Mouse (Mus musculus): ENCODE measurements around the gene Fgfr2. TPM values are rescaled to one million over a fixed set of nuclear protein-coding genes. Genes with fewer than 3 reads are reported as not detected.

Fgfr2 gene
- total RNA-seq, 1 experiment: 37.5 TPM

DNA sequence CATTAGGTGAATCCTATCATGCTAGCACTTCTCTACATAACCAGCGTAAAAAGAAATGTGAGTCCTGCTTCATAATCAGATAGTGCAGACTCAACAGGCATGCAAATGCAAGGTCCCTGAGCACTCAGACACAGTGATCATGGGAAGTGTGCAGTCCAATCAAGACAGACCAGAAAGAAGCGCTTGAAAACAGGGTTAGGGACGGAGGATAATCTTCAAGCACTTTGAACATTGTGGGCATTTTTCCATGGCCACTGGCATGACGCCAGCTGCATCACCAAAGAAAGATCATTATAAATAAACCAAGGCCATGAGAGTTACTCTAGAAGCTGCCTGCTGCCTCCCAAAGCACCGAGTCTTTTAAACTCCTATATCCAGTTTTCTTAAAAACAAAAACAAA, 2923.8 kb downstream of the Fgfr2 start:
- Histone ChIP-seq H3K9me3 (ENCODE audit: control insufficient read depth, insufficient read depth, low read depth, low read length) (no peaks in the 10 kb centered on the region), H3K9ac (ENCODE audit: insufficient read depth, low read depth, low read length, poor library complexity, severe bottlenecking) (no peak overlapping the region), H3K36me3 (ENCODE audit: control insufficient read depth, insufficient read depth, low read length, poor library complexity, severe bottlenecking) (peaks cover 1% of the 10 kb centered on the region; the same call in 1 of the 2 replicates), H3K4me3 (ENCODE audit: insufficient read depth in 1 of 2, low read depth in 1 of 2, low read length in 2 of 2, poor library complexity in 1 of 2, severe bottlenecking in 1 of 2) (no peak overlapping the region), H3K27ac (ENCODE audit: insufficient read depth, low read depth, low read length, poor library complexity, severe bottlenecking) (no peak overlapping the region), H3K4me1 (ENCODE audit: control insufficient read depth in 2 of 2, insufficient read depth in 2 of 2, low read length in 2 of 2, poor library complexity in 1 of 2) (no peaks in the 10 kb centered on the region)
- TF ChIP-seq MAFK (IDR thresholded peaks at IDR 0.05; ENCODE audit: insufficient read depth, low read depth, low read length) (no peak), ZNF384 (IDR thresholded peaks at IDR 0.05; ENCODE audit: low read depth, low read length) (no peak), CHD2 (IDR thresholded peaks at IDR 0.05; ENCODE audit: low read depth, low read length) (no peak), HCFC1 (IDR thresholded peaks at IDR 0.05; ENCODE audit: borderline replicate concordance, insufficient read depth, low read length) (no peak), ZC3H11A (IDR thresholded peaks at IDR 0.05; ENCODE audit: borderline replicate concordance, low read depth, low read length) (no peak)
- in situ Hi-C loops (cut with MboI; ENCODE audit: low sequenced_read_pairs in 2 of 2, unreplicated experiment in 2 of 2): no loop called here
- no peak for DNase-seq (ENCODE audit: low read depth, low spot score)

DNA sequence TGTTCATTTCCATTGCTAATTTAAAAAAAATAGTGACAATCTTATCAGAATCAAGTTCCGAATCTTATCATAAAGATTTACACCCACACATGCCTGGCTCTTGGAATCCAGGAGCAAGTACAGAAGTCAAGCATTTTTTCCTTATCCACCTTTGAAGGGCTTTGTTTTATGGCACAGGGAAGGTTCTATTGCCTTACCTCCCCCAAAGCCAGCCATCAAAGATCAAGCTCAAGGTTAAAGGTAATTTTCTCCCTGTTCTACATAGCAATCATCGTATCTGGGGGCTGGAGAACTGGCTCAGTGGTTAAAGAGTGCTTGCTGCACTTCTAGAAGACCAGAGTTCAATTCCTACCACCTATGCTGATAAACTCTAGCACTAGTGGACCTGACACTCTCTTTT, 2928.1 kb downstream of the Fgfr2 start:
- no peak for DNase-seq (ENCODE audit: low read depth, low spot score)
- Histone ChIP-seq H3K36me3 (ENCODE audit: control insufficient read depth, insufficient read depth, low read length, poor library complexity, severe bottlenecking) (peaks cover 1% of the 10 kb centered on the region; the same call in 1 of the 2 replicates), H3K9me3 (ENCODE audit: control insufficient read depth, insufficient read depth, low read depth, low read length) (no peaks in the 10 kb centered on the region), H3K9ac (ENCODE audit: insufficient read depth, low read depth, low read length, poor library complexity, severe bottlenecking) (no peak overlapping the region), H3K4me3 (ENCODE audit: insufficient read depth in 1 of 2, low read depth in 1 of 2, low read length in 2 of 2, poor library complexity in 1 of 2, severe bottlenecking in 1 of 2) (no peak overlapping the region), H3K4me1 (ENCODE audit: control insufficient read depth in 2 of 2, insufficient read depth in 2 of 2, low read length in 2 of 2, poor library complexity in 1 of 2) (no peaks in the 10 kb centered on the region; a peak in 1 of 4 replicates), H3K27ac (ENCODE audit: insufficient read depth, low read depth, low read length, poor library complexity, severe bottlenecking) (no peak overlapping the region)
- TF ChIP-seq HCFC1 (IDR thresholded peaks at IDR 0.05; ENCODE audit: borderline replicate concordance, insufficient read depth, low read length) (no peak), CHD2 (IDR thresholded peaks at IDR 0.05; ENCODE audit: low read depth, low read length) (no peak), MAFK (IDR thresholded peaks at IDR 0.05; ENCODE audit: insufficient read depth, low read depth, low read length) (no peak), ZC3H11A (IDR thresholded peaks at IDR 0.05; ENCODE audit: borderline replicate concordance, low read depth, low read length) (no peak), ZNF384 (IDR thresholded peaks at IDR 0.05; ENCODE audit: low read depth, low read length) (no peak)
- in situ Hi-C loops (cut with MboI; ENCODE audit: low sequenced_read_pairs in 2 of 2, unreplicated experiment in 2 of 2): no loop called here

DNA sequence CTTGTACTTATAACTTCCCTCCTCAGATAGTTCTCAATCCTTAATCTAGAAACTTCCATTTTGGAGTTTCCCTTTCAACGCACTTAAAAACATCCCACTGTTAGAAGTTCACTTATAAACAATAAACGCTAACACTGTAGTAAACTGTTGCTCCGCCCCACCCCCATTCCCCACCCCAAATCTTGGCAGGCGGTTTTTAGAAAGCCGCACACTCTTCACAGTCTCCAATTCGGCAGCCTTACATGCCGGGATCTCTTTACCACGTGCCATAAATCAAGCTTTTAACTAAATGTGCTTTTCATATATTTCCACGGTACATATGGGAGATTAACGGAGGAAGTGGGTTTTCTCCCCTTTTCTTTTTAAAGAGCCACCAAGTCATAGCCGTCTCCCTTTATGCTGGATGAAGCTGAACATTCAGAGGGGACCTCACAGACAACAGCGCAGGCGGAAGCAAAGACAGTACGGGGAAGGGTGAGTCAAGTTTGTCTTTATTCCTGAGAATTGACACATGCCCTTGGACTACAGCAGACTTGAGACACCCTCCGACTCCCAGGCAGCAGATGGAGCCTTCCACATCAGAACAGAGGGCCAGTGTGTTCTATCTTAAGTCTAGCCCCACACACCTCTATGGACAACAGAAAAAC, 2932.7 kb downstream of the Fgfr2 start:
- in situ Hi-C loops (cut with MboI; ENCODE audit: low sequenced_read_pairs in 2 of 2, unreplicated experiment in 2 of 2): no loop called here
- Histone ChIP-seq H3K4me1 (ENCODE audit: control insufficient read depth in 2 of 2, insufficient read depth in 2 of 2, low read length in 2 of 2, poor library complexity in 1 of 2) (peaks cover 0 to 2% of the 10 kb centered on the region in 2 experiments; a peak in 1 of 4 replicates), H3K27ac (ENCODE audit: insufficient read depth, low read depth, low read length, poor library complexity, severe bottlenecking) (no peak overlapping the region), H3K9me3 (ENCODE audit: control insufficient read depth, insufficient read depth, low read depth, low read length) (no peaks in the 10 kb centered on the region), H3K4me3 (ENCODE audit: insufficient read depth in 1 of 2, low read depth in 1 of 2, low read length in 2 of 2, poor library complexity in 1 of 2, severe bottlenecking in 1 of 2) (no peak overlapping the region), H3K9ac (ENCODE audit: insufficient read depth, low read depth, low read length, poor library complexity, severe bottlenecking) (no peak overlapping the region), H3K36me3 (ENCODE audit: control insufficient read depth, insufficient read depth, low read length, poor library complexity, severe bottlenecking) (no peaks in the 10 kb centered on the region)
- no peak for DNase-seq (ENCODE audit: low read depth, low spot score)
- TF ChIP-seq HCFC1 (IDR thresholded peaks at IDR 0.05; ENCODE audit: borderline replicate concordance, insufficient read depth, low read length) (no peak), ZNF384 (IDR thresholded peaks at IDR 0.05; ENCODE audit: low read depth, low read length) (no peak), CHD2 (IDR thresholded peaks at IDR 0.05; ENCODE audit: low read depth, low read length) (no peak), ZC3H11A (IDR thresholded peaks at IDR 0.05; ENCODE audit: borderline replicate concordance, low read depth, low read length) (no peak), MAFK (IDR thresholded peaks at IDR 0.05; ENCODE audit: insufficient read depth, low read depth, low read length) (no peak)

DNA sequence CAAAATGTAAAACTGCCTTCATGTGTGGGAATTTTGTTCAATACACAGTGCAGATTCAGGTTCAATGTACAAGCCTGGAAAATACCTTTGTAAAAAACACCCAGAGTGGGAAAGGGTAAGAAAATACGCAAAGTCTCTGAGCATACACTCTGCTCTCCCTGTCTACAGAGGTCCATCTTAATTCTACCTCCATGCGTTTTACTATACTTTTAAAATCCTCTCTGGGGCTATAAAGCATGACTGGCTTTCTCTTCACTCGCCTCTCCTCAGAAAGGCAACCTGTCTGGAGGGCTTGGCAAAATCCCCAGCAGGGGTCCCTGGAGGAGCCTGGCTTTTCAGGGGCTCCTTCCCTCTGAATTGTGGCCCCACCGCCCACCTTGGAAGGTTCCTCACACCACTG, 2933.2 kb downstream of the Fgfr2 start:
- Histone ChIP-seq H3K27ac (ENCODE audit: insufficient read depth, low read depth, low read length, poor library complexity, severe bottlenecking) (no peak overlapping the region), H3K9ac (ENCODE audit: insufficient read depth, low read depth, low read length, poor library complexity, severe bottlenecking) (no peak overlapping the region), H3K36me3 (ENCODE audit: control insufficient read depth, insufficient read depth, low read length, poor library complexity, severe bottlenecking) (no peaks in the 10 kb centered on the region), H3K4me1 (ENCODE audit: control insufficient read depth in 2 of 2, insufficient read depth in 2 of 2, low read length in 2 of 2, poor library complexity in 1 of 2) (peaks cover 0 to 2% of the 10 kb centered on the region in 2 experiments; a peak in 1 of 4 replicates), H3K4me3 (ENCODE audit: insufficient read depth in 1 of 2, low read depth in 1 of 2, low read length in 2 of 2, poor library complexity in 1 of 2, severe bottlenecking in 1 of 2) (no peak overlapping the region), H3K9me3 (ENCODE audit: control insufficient read depth, insufficient read depth, low read depth, low read length) (no peaks in the 10 kb centered on the region)
- TF ChIP-seq MAFK (IDR thresholded peaks at IDR 0.05; ENCODE audit: insufficient read depth, low read depth, low read length) (no peak), ZC3H11A (IDR thresholded peaks at IDR 0.05; ENCODE audit: borderline replicate concordance, low read depth, low read length) (no peak), ZNF384 (IDR thresholded peaks at IDR 0.05; ENCODE audit: low read depth, low read length) (no peak), CHD2 (IDR thresholded peaks at IDR 0.05; ENCODE audit: low read depth, low read length) (no peak), HCFC1 (IDR thresholded peaks at IDR 0.05; ENCODE audit: borderline replicate concordance, insufficient read depth, low read length) (no peak)
- in situ Hi-C loops (cut with MboI; ENCODE audit: low sequenced_read_pairs in 2 of 2, unreplicated experiment in 2 of 2): no loop called here
- no peak for DNase-seq (ENCODE audit: low read depth, low spot score)
